Mouse (Mus musculus): Measurements from ENCODE around the gene Necap1. TPM values are rescaled to one million over a fixed set of nuclear protein-coding genes. Genes with fewer than 3 reads are reported as not detected.

The Necap1 gene
- total RNA-seq, 2 experiments from 2014 or later = 188 to 202 TPM

DNA sequence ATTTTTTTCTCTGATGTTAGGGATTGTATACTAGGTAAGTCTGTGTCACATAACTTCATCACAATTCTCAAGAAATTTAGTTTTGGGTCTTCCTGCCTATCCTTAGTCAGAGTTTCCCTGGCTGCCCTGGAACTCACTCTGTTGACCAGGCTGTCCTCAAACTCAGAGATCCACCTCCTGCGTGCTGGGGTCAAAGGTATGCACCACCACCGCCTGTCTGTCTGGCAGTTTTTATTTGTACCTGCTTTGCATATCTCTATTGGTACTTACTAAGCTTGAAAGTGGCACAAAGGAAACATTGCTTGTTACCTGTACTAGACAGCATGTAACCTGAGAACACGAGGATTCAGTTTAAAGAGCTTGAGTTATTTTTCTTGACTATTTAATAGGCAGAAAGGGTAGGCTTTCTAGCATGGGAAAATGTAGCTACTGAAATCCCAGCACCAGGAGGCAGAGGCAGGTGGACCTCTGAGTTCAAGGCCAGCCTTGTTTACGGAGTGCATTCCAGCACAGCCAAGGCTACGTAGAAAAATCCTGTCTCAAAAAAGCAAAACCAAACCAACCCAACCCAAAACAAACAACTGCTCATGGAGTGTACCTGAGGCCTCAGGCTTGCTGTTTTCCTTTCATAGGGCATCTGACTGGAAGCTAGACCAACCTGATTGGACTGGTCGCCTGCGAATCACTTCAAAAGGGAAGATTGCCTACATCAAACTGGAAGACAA lies 5.7 kb downstream of the Necap1 start:
- no peak for DNase-seq (ENCODE audit: low spot score in 2 of 2)
- intact Hi-C loops (cut with DNase I) = loop anchor here (10.0 kb wide), 1 partner anchor 1515 kb away; no protein-coding TSS in a partner anchor

DNA sequence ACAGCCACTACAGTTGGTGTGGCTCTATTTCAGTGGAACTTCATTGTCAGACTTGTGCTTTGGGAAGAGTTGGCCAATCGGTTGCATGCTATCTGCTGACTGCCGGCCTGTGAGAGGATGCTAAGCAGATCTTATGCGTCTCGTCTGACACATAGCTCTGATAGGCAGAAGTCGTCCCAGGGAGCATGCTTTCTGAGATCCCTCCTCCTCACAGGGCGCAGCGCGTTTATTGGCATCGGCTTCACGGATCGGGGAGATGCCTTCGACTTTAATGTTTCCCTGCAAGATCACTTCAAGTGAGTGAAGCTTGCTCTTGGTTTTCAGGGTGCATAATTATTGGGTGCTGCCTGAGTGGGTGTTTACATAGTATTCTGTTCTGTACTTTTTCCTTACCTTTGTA lies 7.0 kb downstream of the Necap1 start:
- DNase-seq (ENCODE audit: low spot score in 2 of 2) = no peak
- intact Hi-C loops (cut with DNase I) = no loop called here

DNA sequence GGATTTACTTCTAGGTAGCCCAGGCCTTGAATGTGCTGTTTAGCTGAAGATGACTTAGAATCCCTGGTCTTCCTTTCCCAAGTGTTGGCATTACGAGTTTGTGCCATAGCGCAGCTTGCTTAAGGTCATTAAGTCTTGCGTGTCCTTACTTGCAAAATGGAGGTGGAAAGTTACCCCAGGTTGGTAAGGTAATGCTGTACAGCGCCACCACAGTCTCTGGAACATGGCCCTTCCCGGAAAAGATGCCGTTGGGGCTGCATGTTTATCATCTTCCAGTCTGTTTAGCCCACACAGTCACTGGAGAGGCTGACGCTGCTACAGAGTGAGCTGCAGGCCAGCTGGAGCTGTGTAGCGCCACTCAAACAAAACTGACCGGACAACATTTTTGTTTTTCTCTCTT lies 9.3 kb downstream of the Necap1 start:
- DNase-seq (ENCODE audit: low spot score in 2 of 2) = no peak
- intact Hi-C loops (cut with DNase I) = no loop called here

DNA sequence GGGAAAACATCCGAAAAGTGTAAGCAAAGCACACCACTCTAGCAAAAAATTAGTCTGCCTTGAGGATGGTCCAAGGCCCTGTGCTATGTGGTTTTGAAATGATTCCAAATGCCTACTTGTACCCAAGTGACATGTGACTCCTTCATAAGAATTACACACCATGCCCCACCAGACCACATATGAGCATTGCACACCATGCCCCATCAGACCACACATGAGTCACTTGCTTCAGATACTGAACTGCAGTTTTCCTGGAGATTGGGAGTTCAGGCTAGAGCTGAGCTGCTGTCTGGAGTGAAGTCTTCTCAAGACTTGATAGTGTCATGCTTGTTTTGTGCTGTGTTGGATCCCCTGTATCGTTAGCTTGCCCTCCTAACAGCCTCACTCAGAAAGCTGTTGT lies 15.3 kb downstream of the Necap1 start:
- DNase-seq (ENCODE audit: low spot score in 2 of 2) = no peak
- intact Hi-C loops (cut with DNase I) = no loop called here

DNA sequence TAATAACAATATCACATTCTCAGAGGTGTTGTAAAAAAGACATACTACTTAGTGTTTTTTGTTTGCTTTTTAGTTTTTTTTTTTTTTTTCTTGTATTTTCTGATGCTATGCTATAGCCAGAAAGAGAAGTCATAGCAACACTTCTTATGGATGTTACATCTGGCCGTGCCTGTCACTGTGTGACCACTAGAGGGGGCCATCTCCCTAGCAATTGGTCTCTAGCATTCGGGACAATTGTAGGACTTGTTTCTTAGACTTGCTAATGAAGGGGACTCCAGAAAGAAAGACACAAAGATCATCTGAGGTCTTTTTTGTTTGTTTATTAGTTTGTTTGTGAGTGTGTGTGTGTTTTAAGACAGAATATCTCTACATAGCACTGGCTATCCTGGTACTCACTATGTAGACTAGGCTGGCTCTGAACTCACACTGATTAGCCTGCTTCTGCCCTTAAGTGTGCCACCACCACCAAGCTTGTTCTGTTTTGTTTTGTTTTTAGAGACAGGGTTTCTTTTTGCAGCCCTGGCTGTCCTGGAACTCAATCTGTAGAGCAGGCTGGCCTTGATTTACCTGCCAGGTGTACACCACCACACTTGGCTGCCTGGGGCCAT lies 18.3 kb downstream of the Necap1 start:
- intact Hi-C loops (cut with DNase I) = loop anchor here (1.0 to 10.0 kb wide), 4 partner anchors 113 to 1482 kb away; no protein-coding TSS in a partner anchor
- peak; percentile 63 to 78 for DNase-seq (ENCODE audit: low spot score in 2 of 2)

DNA sequence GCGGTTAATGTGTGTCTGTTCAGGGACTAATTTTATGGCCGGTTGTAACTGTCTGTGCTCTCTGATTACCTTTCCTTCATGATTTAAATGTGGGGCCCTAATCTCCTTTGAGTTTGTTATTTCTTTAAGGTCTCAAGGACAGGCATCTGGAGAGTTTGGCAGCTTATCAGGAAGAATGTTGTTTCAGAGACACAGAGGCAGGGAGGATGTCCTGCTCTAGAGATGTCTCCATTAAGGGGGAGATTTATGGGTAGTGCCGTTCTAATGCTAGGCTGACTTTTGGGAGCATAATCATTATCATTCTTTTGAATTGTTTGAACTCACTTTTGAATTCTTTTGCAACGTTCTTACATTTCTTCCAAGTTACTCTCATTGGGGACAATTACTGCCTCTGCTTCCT lies 45.6 kb downstream of the Necap1 start:
- no peak for DNase-seq (ENCODE audit: low spot score in 2 of 2)
- intact Hi-C loops (cut with DNase I) = no loop called here

DNA sequence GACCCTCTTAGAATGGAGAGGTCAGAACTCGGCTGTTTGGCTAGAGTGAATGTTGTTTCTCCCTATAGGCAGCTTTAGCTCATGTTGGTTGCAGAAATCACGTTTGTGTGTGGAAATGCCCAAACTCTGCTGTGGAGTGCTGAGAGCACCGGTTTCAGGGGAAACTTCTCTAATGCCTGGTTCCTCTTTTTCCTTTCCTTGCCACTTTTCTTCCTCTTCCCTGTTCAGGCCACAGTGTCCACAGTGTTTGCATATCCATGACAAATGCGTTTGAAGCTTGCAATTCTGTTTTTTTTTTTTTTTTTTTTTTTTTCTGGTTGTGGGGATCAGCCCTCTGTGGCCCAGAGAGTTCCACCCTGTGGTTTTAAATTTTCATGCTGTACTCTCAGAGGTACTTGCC lies 47.2 kb downstream of the Necap1 start, which contains the start of gene Clec4a1:
TSS of gene Clec4a1 (plus strand) at position 398 of the 400 bp plus-strand sequence.
- DNase-seq (ENCODE audit: low spot score in 2 of 2) = peak in 1 of 2 experiments; percentile 2

DNA sequence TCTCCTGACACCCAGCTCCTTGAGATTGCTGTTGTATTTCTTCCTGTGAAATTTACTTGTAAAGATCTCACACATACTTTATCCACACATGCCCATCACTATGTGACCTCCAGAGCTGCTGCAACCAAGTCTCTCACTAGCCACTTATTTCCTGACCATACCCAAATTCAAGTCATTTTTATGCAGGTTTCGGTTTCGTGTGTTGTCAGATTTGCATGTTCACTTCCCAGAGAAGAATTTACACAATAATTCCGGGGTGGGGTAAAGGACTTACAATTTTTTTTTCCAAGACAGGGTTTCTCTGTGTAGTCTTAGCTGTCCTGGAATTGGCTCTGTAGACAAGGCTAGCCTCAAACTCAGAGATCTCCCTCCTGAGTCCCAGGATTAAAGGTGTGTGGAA lies 60.6 kb downstream of the Necap1 start:
- no peak for DNase-seq (ENCODE audit: low spot score in 2 of 2)
- intact Hi-C loops (cut with DNase I) = no loop called here

More for the DNA sequence above, 47.2 kb downstream of the Necap1 start, which contains the start of gene Clec4a1:
- intact Hi-C loops (cut with DNase I) = no loop called here

Small RNA genes within 50 kb of the gene (microRNA-seq; reads per million reads assigned to microRNA genes)
- 0.67 to 0.99 reads per million in 2 experiments for gene Mir7231

Other genes starting within 250 kb of the Necap1 start
- not detected for gene Dppa3, start 248.1 kb upstream of the Necap1 start, total RNA-seq (2021)
- under 1 TPM in 1 of 2 experiments, not detected in 1; 0.16 TPM for gene Nanog, start 167.0 kb upstream of the Necap1 start, total RNA-seq (2021)
- 100 to 1,000 TPM; 142 to 156 TPM for gene Slc2a3, start 72.8 kb upstream of the Necap1 start, total RNA-seq (2021)
- gene Foxj2, start 54.6 kb upstream of the Necap1 start, total RNA-seq (2021) = 10 to 100 TPM; 27.1 to 28.6 TPM
- under 1 TPM; 0.60 to 0.66 TPM for gene C3ar1, start 18.3 kb upstream of the Necap1 start, total RNA-seq (2021)
- gene Clec4a1, start 47.4 kb downstream of the Necap1 start, total RNA-seq (2021) = under 1 TPM; 0.55 to 0.76 TPM
- gene Clec4a3, start 78.0 kb downstream of the Necap1 start, total RNA-seq (2021) = 1 to 10 TPM; 1.1 to 1.7 TPM
- not detected for gene Clec4a4, start 115.9 kb downstream of the Necap1 start, total RNA-seq (2021)
- gene Clec4b1, start 175.5 kb downstream of the Necap1 start, total RNA-seq (2021) = not detected
- gene Clec4a2, start 232.0 kb downstream of the Necap1 start, total RNA-seq (2021) = 1 to 10 TPM; 1.9 to 2.3 TPM

All from left cerebral cortex, postnatal 25 days (tissue).